Mouse (Mus musculus): ENCODE measurements around the gene Clec2g. TPM values are rescaled to one million over a fixed set of nuclear protein-coding genes. Genes with fewer than 3 reads are reported as not detected.
A peak's percentile ranks its signal among the peaks of the same experiment; 100 is the strongest.
"Not testable (repeated sequence)": the region's sequence is repeated elsewhere in the genome, so short reads cannot be mapped to it uniquely, and the experiment has no call there.

Gene Clec2g
- polyA plus RNA-seq, 1 experiment = not detected

DNA sequence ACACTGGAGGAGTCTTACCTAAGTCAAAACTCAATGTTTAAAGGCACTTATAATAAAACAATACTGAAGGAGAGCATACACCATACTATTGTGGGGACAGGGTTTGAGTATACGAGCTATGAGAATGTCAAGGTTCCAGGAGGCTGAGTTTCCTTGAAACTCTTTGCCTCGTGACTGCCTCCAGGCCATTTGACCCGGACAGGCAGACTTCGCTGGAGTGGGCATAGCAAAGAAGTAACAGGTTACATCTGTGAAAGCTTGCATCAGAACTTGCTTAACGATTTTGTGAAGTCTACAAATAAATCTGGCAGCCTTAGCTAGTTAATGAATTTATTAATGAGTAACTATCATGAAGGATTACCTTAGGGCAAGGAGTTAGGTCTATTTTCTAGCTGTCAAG, 60.6 kb downstream of the Clec2g start:
- 36% methylated on average over 5 of the region's 5 CpGs for WGBS
- TF ChIP-seq POLR2A (IDR thresholded peaks at IDR 0.05; ENCODE audit: low read depth, low read length) (no peak), CTCF (IDR thresholded peaks at IDR 0.05; ENCODE audit: extremely low read depth, insufficient read length, insufficient replicate concordance, low read depth, low read length) (no peak)
- H3K4me3 ChIP-seq (ENCODE audit: low read depth, low read length) = no peak overlapping the region
- H3K27ac ChIP-seq (ENCODE audit: insufficient read depth, low read depth, low read length) = peak overlapping the region; percentile 79
- H3K36me3 ChIP-seq (ENCODE audit: control insufficient read depth, insufficient read depth, low read length) = no peaks in the 10 kb centered on the region
- peaks cover 15% of the 10 kb centered on the region for H3K4me1 ChIP-seq (ENCODE audit: control insufficient read depth, insufficient read depth, insufficient read length, low read length)
- no peaks in the 10 kb centered on the region for H3K27me3 ChIP-seq (ENCODE audit: control insufficient read depth, insufficient read depth, low read length)

- TF ChIP-seq POLR2A (IDR thresholded peaks at IDR 0.05; ENCODE audit: low read depth, low read length) (no peak), CTCF (IDR thresholded peaks at IDR 0.05; ENCODE audit: extremely low read depth, insufficient read length, insufficient replicate concordance, low read depth, low read length) (no peak)
- no peaks in the 10 kb centered on the region for H3K27me3 ChIP-seq (ENCODE audit: control insufficient read depth, insufficient read depth, low read length)
- H3K36me3 ChIP-seq (ENCODE audit: control insufficient read depth, insufficient read depth, low read length) = no peaks in the 10 kb centered on the region
- H3K4me1 ChIP-seq (ENCODE audit: control insufficient read depth, insufficient read depth, insufficient read length, low read length) = peaks cover 15% of the 10 kb centered on the region
- peak overlapping the region; percentile 5; the same call in 1 of the 2 replicates for H3K4me3 ChIP-seq (ENCODE audit: low read depth, low read length)
- H3K27ac ChIP-seq (ENCODE audit: insufficient read depth, low read depth, low read length) = peak overlapping the region; percentile 76
- WGBS = 24% methylated on average over 7 of the region's 7 CpGs
These were observed 61.3 kb downstream of the Clec2g start for GRCm38 (mm10) chr6:128995250-128996053.

DNA sequence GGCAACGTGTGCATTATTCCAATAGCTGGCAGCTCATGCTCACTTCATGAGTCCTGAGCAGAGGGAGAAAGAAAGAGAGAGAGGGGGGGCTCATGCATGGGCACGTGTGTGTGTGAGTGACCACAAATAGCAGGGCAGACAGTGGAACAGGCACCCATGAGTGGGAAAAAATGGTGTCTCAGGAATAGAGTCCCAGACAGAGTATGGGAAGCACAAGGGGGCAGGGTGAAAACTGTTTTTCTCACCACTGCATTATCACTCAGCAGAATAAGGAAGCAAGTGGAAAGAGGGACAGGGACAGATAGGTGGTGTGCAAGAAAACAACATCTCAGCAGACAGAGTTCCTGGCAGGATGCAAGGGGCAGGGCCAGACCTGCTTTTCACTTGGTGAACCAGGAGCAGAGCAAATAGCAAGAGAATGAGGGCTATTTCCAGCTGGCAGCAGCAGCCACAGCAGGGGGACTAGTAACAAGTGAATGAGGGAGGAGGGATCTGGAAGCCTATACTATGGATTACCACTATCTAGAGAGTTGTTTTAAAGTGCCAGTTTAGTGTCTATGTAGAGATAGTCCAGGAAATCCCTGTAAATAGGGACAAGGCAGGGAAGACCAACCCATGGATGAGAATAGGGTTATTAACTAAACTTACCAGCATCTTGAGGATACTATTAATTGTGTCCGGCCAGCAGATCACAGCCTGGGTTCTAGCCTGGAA, 62.0 kb downstream of the Clec2g start:
- 20% methylated on average over 3 of the region's 3 CpGs for WGBS
- H3K36me3 ChIP-seq (ENCODE audit: control insufficient read depth, insufficient read depth, low read length) = no peaks in the 10 kb centered on the region
- TF ChIP-seq POLR2A (IDR thresholded peaks at IDR 0.05; ENCODE audit: low read depth, low read length) (no peak), CTCF (IDR thresholded peaks at IDR 0.05; ENCODE audit: extremely low read depth, insufficient read length, insufficient replicate concordance, low read depth, low read length) (no peak)
- peak overlapping the region; percentile 26; the same call in 1 of the 2 replicates for H3K4me3 ChIP-seq (ENCODE audit: low read depth, low read length)
- H3K27ac ChIP-seq (ENCODE audit: insufficient read depth, low read depth, low read length) = peak overlapping the region; percentile 76
- H3K27me3 ChIP-seq (ENCODE audit: control insufficient read depth, insufficient read depth, low read length) = no peaks in the 10 kb centered on the region
- peaks cover 15% of the 10 kb centered on the region for H3K4me1 ChIP-seq (ENCODE audit: control insufficient read depth, insufficient read depth, insufficient read length, low read length)

DNA sequence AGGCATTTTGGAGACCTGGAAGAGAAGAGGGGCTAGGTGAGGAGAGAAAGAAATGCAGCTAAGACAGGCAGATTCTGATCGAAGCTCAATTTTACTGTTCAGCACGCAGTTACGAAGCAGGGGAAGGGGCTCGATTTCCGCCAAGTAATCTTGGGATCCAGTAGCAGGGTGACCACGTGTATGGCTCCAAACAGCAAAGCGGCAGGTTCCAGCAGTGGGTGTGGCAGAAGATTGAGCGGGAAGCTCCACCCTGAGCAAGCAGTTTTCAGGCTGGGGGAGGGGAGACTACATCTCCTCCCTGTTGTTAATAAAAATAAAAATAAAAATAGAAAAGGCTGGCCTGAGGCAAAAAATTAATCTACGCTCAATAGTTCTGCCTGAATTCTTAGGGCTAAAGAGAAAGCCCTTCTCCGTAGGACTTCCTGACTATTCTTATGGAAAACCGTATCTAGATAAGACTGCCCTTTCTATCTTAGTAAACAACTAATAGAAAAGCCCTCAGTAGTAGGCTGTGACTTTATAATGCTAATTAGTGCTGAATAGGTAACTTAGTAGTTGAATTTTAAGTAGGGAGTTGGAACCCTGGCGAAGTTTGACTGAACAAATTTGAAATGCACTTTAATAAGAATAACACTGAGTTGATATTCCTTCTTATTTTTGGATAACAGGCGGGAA, 62.7 kb downstream of the Clec2g start:
- H3K4me3 ChIP-seq (ENCODE audit: low read depth, low read length) = peak overlapping the region; percentile 26; the same call in 1 of the 2 replicates

DNA sequence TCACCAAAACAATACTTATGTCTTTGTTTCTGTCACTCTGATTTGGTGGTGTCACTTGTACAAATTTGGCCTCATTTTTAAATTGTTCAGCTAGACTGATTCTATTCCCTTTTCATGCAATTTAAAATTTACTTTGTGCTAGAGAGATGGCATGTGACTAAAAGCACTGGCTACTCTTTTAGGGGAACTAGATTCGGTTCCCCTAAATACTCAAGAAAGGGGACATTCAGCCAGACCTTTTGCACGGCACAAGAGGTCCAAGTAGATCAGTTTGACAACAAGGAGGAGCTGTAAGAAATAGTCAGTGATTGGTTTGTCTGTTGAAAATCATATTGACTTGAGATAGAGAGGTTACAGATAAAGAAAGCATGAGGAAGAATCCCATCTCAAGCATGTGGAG, 67.2 kb downstream of the Clec2g start:
- Histone ChIP-seq H3K4me1 (ENCODE audit: control insufficient read depth, insufficient read depth, insufficient read length, low read length) (peaks cover 4% of the 10 kb centered on the region; the same call in 1 of the 2 replicates), H3K27ac (ENCODE audit: insufficient read depth, low read depth, low read length) (no peak overlapping the region), H3K36me3 (ENCODE audit: control insufficient read depth, insufficient read depth, low read length) (no peaks in the 10 kb centered on the region), H3K4me3 (ENCODE audit: low read depth, low read length) (no peak overlapping the region), H3K27me3 (ENCODE audit: control insufficient read depth, insufficient read depth, low read length) (no peaks in the 10 kb centered on the region)
- no peak for TF ChIP-seq POLR2A (IDR thresholded peaks at IDR 0.05; ENCODE audit: low read depth, low read length)
- TF ChIP-seq CTCF (IDR thresholded peaks at IDR 0.05; ENCODE audit: extremely low read depth, insufficient read length, insufficient replicate concordance, low read depth, low read length) = no peak
- 65% methylated on average over 2 of the region's 2 CpGs for WGBS

More for the DNA sequence above, 62.7 kb downstream of the Clec2g start:
- Histone ChIP-seq H3K27ac (ENCODE audit: insufficient read depth, low read depth, low read length) (peak overlapping the region; percentile 76), H3K36me3 (ENCODE audit: control insufficient read depth, insufficient read depth, low read length) (no peaks in the 10 kb centered on the region), H3K27me3 (ENCODE audit: control insufficient read depth, insufficient read depth, low read length) (no peaks in the 10 kb centered on the region), H3K4me1 (ENCODE audit: control insufficient read depth, insufficient read depth, insufficient read length, low read length) (peaks cover 15% of the 10 kb centered on the region)
- no peak for TF ChIP-seq POLR2A (IDR thresholded peaks at IDR 0.05; ENCODE audit: low read depth, low read length)
- TF ChIP-seq CTCF (IDR thresholded peaks at IDR 0.05; ENCODE audit: extremely low read depth, insufficient read length, insufficient replicate concordance, low read depth, low read length) = no peak
- WGBS = 33% methylated on average over 13 of the region's 13 CpGs

DNA sequence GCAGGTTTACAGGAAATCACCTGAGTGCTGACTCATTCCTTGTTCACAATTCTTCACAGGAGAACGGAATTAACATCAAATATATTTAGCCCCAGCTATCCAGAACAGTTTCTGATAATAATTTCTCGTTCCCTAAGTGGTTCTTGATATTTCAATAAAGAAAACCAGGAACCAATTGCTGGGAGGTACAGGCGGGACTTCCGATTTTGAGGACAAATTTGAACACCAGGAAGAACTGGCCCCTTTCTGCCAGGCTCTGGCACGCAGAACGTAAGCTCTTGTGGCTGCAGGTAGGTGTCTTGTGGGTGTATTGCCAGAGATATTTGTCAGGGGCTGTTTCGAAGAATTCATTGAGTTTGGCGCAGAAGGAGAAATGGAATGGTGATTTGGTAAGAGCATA, 74.4 kb downstream of the Clec2g start:
- no peak overlapping the region for H3K27ac ChIP-seq (ENCODE audit: insufficient read depth, low read depth, low read length)
- no peak overlapping the region for H3K4me3 ChIP-seq (ENCODE audit: low read depth, low read length)
- peaks cover 4% of the 10 kb centered on the region; the same call in 1 of the 2 replicates for H3K4me1 ChIP-seq (ENCODE audit: control insufficient read depth, insufficient read depth, insufficient read length, low read length)
- no peaks in the 10 kb centered on the region for H3K27me3 ChIP-seq (ENCODE audit: control insufficient read depth, insufficient read depth, low read length)
- 90% methylated on average over 8 of the region's 8 CpGs for WGBS
- TF ChIP-seq CTCF (IDR thresholded peaks at IDR 0.05; ENCODE audit: extremely low read depth, insufficient read length, insufficient replicate concordance, low read depth, low read length) (no peak), POLR2A (IDR thresholded peaks at IDR 0.05; ENCODE audit: low read depth, low read length) (no peak)
- no peaks in the 10 kb centered on the region for H3K36me3 ChIP-seq (ENCODE audit: control insufficient read depth, insufficient read depth, low read length)

GRCm38 (mm10) chr6:129009846-129010504, 75.8 kb downstream of the Clec2g start:
- H3K27ac ChIP-seq (ENCODE audit: insufficient read depth, low read depth, low read length); H3K27me3 ChIP-seq (ENCODE audit: control insufficient read depth, insufficient read depth, low read length); H3K4me3 ChIP-seq (ENCODE audit: low read depth, low read length); H3K36me3 ChIP-seq (ENCODE audit: control insufficient read depth, insufficient read depth, low read length); H3K4me1 ChIP-seq (ENCODE audit: control insufficient read depth, insufficient read depth, insufficient read length, low read length): not testable (repeated sequence)
- WGBS = 30% methylated on average over 7 of the region's 7 CpGs
